ENCODE assay signal across 8 mouse cellular contexts in the genomic region with DNA sequence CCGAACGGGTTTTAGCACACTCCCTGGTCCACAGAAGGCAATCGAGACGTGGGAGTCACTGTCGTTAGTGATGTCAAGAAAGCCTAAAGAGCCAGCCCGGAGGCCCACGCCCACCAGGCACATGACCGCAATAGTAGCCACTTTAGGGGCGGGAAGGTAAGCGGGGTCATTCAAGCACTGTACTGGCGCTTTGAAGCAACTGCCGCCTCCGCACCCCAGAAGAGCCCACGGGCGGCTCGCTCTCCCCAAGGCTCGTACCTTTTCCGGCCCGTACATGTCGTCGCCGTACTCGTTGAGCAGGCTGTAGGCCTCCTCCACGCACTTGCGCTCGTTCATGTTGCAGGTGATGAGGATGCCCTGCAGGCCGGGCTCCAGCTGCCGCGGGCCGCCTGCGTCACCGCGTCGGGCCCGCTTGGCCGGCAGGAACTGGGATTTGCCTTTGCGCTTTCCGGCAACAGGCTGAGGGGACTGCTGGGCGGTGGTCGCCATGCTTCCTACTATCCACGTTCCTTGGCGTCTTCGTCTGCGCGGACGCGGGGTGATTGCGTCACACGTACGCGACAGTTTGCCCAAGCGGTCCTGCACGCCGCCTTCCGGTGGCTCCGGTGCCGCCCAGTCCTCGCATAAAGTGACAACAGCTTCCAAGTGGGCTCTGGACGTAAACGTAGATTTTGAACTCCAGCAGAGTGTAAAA. TPM values are rescaled to one million over a fixed set of nuclear protein-coding genes. Genes with fewer than 3 reads are reported as not detected.
DNase-seq lines count a peak whose midpoint lies in the region; ATAC-seq and TF ChIP-seq lines count a peak whose summit lies in the region.

Gene Thumpd1 (minus strand): TSS at position 546 of the 694 bp plus-strand sequence.

- H3K9ac ChIP-seq in heart, embryonic 15.5 days: peak within 1 kb of the TSS; percentile 86
- H3K9ac ChIP-seq in liver, embryonic 14.5 days (replicated peaks): peak within 1 kb of the TSS; percentile 84
- H3K9ac ChIP-seq in neural tube, embryonic 11.5 days (ENCODE audit: low read length): peak within 1 kb of the TSS; percentile 88
- H3K9ac ChIP-seq in stomach, postnatal 0 days (ENCODE audit: low read length): peak within 1 kb of the TSS; percentile 86

- TF ChIP-seq EP300 in liver, embryonic 14.5 days (IDR thresholded peaks at IDR 0.05; ENCODE audit: low read depth): no peak
- no peak for TF ChIP-seq EP300 in stomach, postnatal 0 days (optimal IDR thresholded peaks at IDR 0.05)

- H3K36me3 ChIP-seq in forebrain, embryonic 10.5 days (replicated peaks): peaks cover 38% of the 10 kb centered on the region
- H3K36me3 ChIP-seq in heart, embryonic 15.5 days: peaks cover 35% of the 10 kb centered on the region
- peaks cover 17% of the 10 kb centered on the region for H3K36me3 ChIP-seq in liver, embryonic 14.5 days (replicated peaks; ENCODE audit: control insufficient read depth, insufficient read depth, low read depth)
- peaks cover 7% of the 10 kb centered on the region for H3K36me3 ChIP-seq in neural tube, embryonic 11.5 days (ENCODE audit: control insufficient read depth, insufficient read depth, low read length)
- peaks cover 12% of the 10 kb centered on the region for H3K36me3 ChIP-seq in stomach, postnatal 0 days (ENCODE audit: control insufficient read depth, insufficient read depth, low read length)

- peak within 1 kb of the TSS; percentile 78 for H3K4me2 ChIP-seq in heart, embryonic 15.5 days
- H3K4me2 ChIP-seq in liver, embryonic 14.5 days (ENCODE audit: low read depth): peak within 1 kb of the TSS; percentile 86
- peak within 1 kb of the TSS; percentile 79 for H3K4me2 ChIP-seq in neural tube, embryonic 11.5 days (ENCODE audit: low read depth)
- H3K4me2 ChIP-seq in stomach, postnatal 0 days (replicated peaks; ENCODE audit: low read depth): peak within 1 kb of the TSS; percentile 86

- H3K27ac ChIP-seq in forebrain, embryonic 10.5 days: peak within 1 kb of the TSS; percentile 92
- H3K27ac ChIP-seq in heart, embryonic 15.5 days: peak within 1 kb of the TSS; percentile 68
- no peak within 1 kb of the TSS; the same call in 1 of the 2 replicates for H3K27ac ChIP-seq in liver, embryonic 14.5 days
- no peak within 1 kb of the TSS for H3K27ac ChIP-seq in neural tube, embryonic 11.5 days (ENCODE audit: low read depth, low read length)
- peak within 1 kb of the TSS; percentile 75 for H3K27ac ChIP-seq in stomach, postnatal 0 days (replicated peaks)

- no peaks in the 10 kb centered on the region for H3K27me3 ChIP-seq in forebrain, embryonic 10.5 days (ENCODE audit: poor library complexity, severe bottlenecking)
- 0 out of 2 replicates have a peak, but pooled peaks cover 4% of the 10 kb centered on the region for H3K27me3 ChIP-seq in heart, embryonic 15.5 days
- no peaks in the 10 kb centered on the region for H3K27me3 ChIP-seq in liver, embryonic 14.5 days (ENCODE audit: control insufficient read depth, insufficient read depth, low read length)
- no peaks in the 10 kb centered on the region for H3K27me3 ChIP-seq in neural tube, embryonic 11.5 days (ENCODE audit: control insufficient read depth, insufficient read depth, low read length)
- H3K27me3 ChIP-seq in stomach, postnatal 0 days (ENCODE audit: control insufficient read depth, insufficient read depth, low read length): no peaks in the 10 kb centered on the region

- ATAC-seq in heart, embryonic 15.5 days (replicated peaks; ENCODE audit: insufficient number of reproducible peaks, insufficient read depth, low FRiP score, low read depth): peak; percentile 91
- ATAC-seq in liver, embryonic 14.5 days (ENCODE audit: insufficient read depth): peak; percentile 93
- ATAC-seq in neural tube, embryonic 11.5 days (ENCODE audit: insufficient read depth, low FRiP score, low TSS enrichment): peak; percentile 95
- peak; percentile 95 for ATAC-seq in stomach, postnatal 0 days (ENCODE audit: low FRiP score, low TSS enrichment)

- WGBS in forebrain, embryonic 10.5 days: under 1% methylated on average over 60 of the region's 60 CpGs
- WGBS in heart, embryonic 15.5 days: under 1% methylated on average over 60 of the region's 60 CpGs
- under 1% methylated on average over 60 of the region's 60 CpGs for WGBS in liver, embryonic 14.5 days (ENCODE audit: insufficient replicate concordance)
- under 1% methylated on average over 60 of the region's 60 CpGs for WGBS in neural tube, embryonic 11.5 days
- WGBS in stomach, postnatal 0 days: under 1% methylated on average over 60 of the region's 60 CpGs

- peaks cover 13% of the 10 kb centered on the region for H3K4me1 ChIP-seq in forebrain, embryonic 10.5 days
- H3K4me1 ChIP-seq in heart, embryonic 15.5 days (replicated peaks): peaks cover 10% of the 10 kb centered on the region
- H3K4me1 ChIP-seq in liver, embryonic 14.5 days (replicated peaks; ENCODE audit: control insufficient read depth in 2 of 2, insufficient read depth in 2 of 2, low read length in 1 of 2): peaks cover 3 to 6% of the 10 kb centered on the region in 2 experiments
- peaks cover 4% of the 10 kb centered on the region; the same call in 1 of the 2 replicates for H3K4me1 ChIP-seq in neural tube, embryonic 11.5 days (ENCODE audit: control insufficient read depth, insufficient read depth, low read length)
- no peaks in the 10 kb centered on the region for H3K4me1 ChIP-seq in stomach, postnatal 0 days (replicated peaks; ENCODE audit: control insufficient read depth, insufficient read depth)

- H3K9me3 ChIP-seq in forebrain, embryonic 10.5 days: no peaks in the 10 kb centered on the region
- no peaks in the 10 kb centered on the region for H3K9me3 ChIP-seq in heart, embryonic 15.5 days (replicated peaks)
- H3K9me3 ChIP-seq in liver, embryonic 14.5 days (ENCODE audit: control insufficient read depth, low read length): no peaks in the 10 kb centered on the region
- H3K9me3 ChIP-seq in neural tube, embryonic 11.5 days (ENCODE audit: control insufficient read depth, low read length): no peaks in the 10 kb centered on the region
- no peaks in the 10 kb centered on the region for H3K9me3 ChIP-seq in stomach, postnatal 0 days (ENCODE audit: control insufficient read depth, low read length)

- DNase-seq in CD8-positive naive resting alpha-beta T cell, adult 2 months (ENCODE audit: low read depth in 2 of 2, low spot score in 2 of 2): peak; percentile 86 to 91
- peak; percentile 85 for DNase-seq in c-Kit-positive CD71-negative TER-119-negative erythroid progenitor cells, embryonic 14.5 days (ENCODE audit: low read depth)
- peak; percentile 91 for DNase-seq in forebrain, embryonic 10.5 days (ENCODE audit: extremely low spot score, low spot score)
- DNase-seq in kidney, postnatal 25 days: peak; percentile 97
- DNase-seq in liver, embryonic 14.5 days (ENCODE audit: low read depth in 3 of 3, low spot score in 3 of 3): peak; percentile 76 to 78 (median 78)
- peak; percentile 96 for DNase-seq in neural tube, embryonic 11.5 days (ENCODE audit: low spot score)
- peak; percentile 92 for DNase-seq in stomach, postnatal 0 days (ENCODE audit: low spot score)

- TF ChIP-seq CTCF in liver, embryonic 14.5 days (IDR thresholded peaks at IDR 0.05; ENCODE audit: low read depth): peak; percentile 86
- peak; percentile 84 for TF ChIP-seq CTCF in stomach, postnatal 0 days (IDR thresholded peaks at IDR 0.05; ENCODE audit: low read depth)

- peak within 1 kb of the TSS; percentile 88 for H3K4me3 ChIP-seq in forebrain, embryonic 10.5 days
- peak within 1 kb of the TSS; percentile 96 for H3K4me3 ChIP-seq in heart, embryonic 15.5 days
- peak within 1 kb of the TSS; percentile 84 to 96 for H3K4me3 ChIP-seq in liver, embryonic 14.5 days (ENCODE audit: insufficient read depth in 1 of 2, low read depth in 2 of 2, low read length in 2 of 2)
- H3K4me3 ChIP-seq in neural tube, embryonic 11.5 days (ENCODE audit: low read depth, low read length): peak within 1 kb of the TSS; percentile 97
- peak within 1 kb of the TSS; percentile 96 for H3K4me3 ChIP-seq in stomach, postnatal 0 days (ENCODE audit: low read depth, low read length)

RNA-seq across cellular contexts. Expression of gene Thumpd1, which starts in this region (rescaled TPM):
- 101 and 108 TPM in 2 replicates for polyA plus RNA-seq in forebrain, embryonic 10.5 days (2016; fragmentation: Nextera tagmentation; extraction: Ambion mirVana)
- polyA plus RNA-seq in heart, embryonic 15.5 days (2015; fragmentation: Nextera tagmentation; extraction: Ambion mirVana): 42.6 and 49.9 TPM in 2 replicates
- 8.7 and 14.6 TPM in 2 replicates for polyA plus RNA-seq in liver, embryonic 14.5 days (2012; rRNA removed)
- polyA plus RNA-seq in liver, embryonic 14.5 days (2014; fragmentation: Nextera tagmentation; extraction: Ambion mirVana): 28.1 and 31.2 TPM in 2 replicates
- polyA plus RNA-seq in neural tube, embryonic 11.5 days (2014; fragmentation: Nextera tagmentation; extraction: Ambion mirVana): 98.9 and 106 TPM in 2 replicates
- 34.2 and 34.4 TPM in 2 replicates for polyA plus RNA-seq in stomach, postnatal 0 days (2015; fragmentation: Nextera tagmentation; extraction: Ambion mirVana)

Comparison
In these comparisons a context has a peak if more than half of its experiments do, and no peak if none do; other contexts are left out.
1. H3K27ac ChIP-seq: peak in forebrain, embryonic 10.5 days (single experiment), heart, embryonic 15.5 days (single experiment) and stomach, postnatal 0 days (single experiment); none in liver, embryonic 14.5 days (single experiment) and neural tube, embryonic 11.5 days (single experiment).
2. Peak in every context shown above with its lines, with median percentiles within 50 percentile points of each other: DNase-seq, H3K4me3 ChIP-seq, ATAC-seq, H3K4me2 ChIP-seq and H3K9ac ChIP-seq.